Mouse (Mus musculus): ENCODE data around the gene Adat1. TPM values are rescaled to one million over a fixed set of nuclear protein-coding genes. Genes with fewer than 3 reads are reported as not detected.
"Not testable (repeated sequence)": the region's sequence is repeated elsewhere in the genome, so short reads cannot be mapped to it uniquely, and the experiment has no call there.

Adat1 gene
- polyA plus RNA-seq, 1 experiment from 2014 or later, result 12.2 TPM

DNA sequence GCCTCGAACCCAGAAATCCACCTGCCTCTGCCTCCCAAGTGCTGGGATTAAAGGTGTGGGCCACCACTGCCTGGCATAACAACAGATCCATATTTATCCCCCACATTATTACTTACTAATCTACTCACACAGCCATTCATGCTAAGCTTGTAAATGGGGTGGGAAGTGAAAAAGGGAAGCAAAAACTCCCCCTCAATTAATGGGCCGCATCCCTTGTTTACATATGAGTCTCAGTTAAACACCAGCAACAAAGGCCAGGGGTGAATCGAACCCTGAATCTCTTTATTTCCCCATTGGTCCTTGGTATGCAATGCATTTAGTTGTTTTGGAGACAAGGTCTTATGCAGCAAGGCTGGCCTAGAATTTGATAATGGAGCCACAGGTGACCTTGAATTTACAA lies 41.3 kb downstream of the Adat1 start:
- no peak overlapping the region for H3K4me3 ChIP-seq
- ATAC-seq (ENCODE audit: low FRiP score), result no peak
- H3K36me3 ChIP-seq, result peaks cover 71% of the 10 kb centered on the region
- H3K27ac ChIP-seq, result no peak overlapping the region
- H3K9ac ChIP-seq, result no peak overlapping the region
- H3K4me2 ChIP-seq (replicated peaks), result no peak overlapping the region
- H3K9me3 ChIP-seq (replicated peaks), result no peaks in the 10 kb centered on the region
- 91% methylated on average over 3 of the region's 3 CpGs for WGBS
- no peaks in the 10 kb centered on the region for H3K27me3 ChIP-seq
- H3K4me1 ChIP-seq, result no peaks in the 10 kb centered on the region

DNA sequence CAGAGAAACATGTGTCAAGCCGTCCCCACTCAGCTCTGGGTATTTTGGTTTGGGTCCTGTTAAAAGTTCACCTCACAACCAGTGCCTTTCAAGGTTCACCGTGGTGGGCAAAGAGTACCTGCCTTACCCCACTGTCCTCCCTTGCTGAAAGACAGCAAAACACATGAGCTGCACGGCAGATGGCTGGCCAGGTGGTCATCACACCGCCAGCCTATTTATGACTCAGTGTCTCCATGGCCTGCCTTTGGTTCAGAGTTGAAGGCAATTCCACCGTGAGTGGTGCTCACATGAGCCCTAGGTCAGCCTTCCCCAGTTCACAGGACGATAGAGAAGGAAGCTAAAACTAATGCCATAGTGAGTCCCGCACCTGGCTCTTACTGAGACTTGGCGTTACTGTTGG lies 44.1 kb downstream of the Adat1 start:
- H3K36me3 ChIP-seq, result peaks cover 71% of the 10 kb centered on the region
- no peak for ATAC-seq (ENCODE audit: low FRiP score)
- H3K9me3 ChIP-seq (replicated peaks), result no peaks in the 10 kb centered on the region
- H3K4me1 ChIP-seq, result no peaks in the 10 kb centered on the region
- H3K4me2 ChIP-seq (replicated peaks), result no peak overlapping the region
- H3K27ac ChIP-seq, result no peak overlapping the region
- H3K9ac ChIP-seq, result no peak overlapping the region
- WGBS, result 94% methylated on average over 8 of the region's 8 CpGs
- no peaks in the 10 kb centered on the region for H3K27me3 ChIP-seq
- H3K4me3 ChIP-seq, result no peak overlapping the region

DNA sequence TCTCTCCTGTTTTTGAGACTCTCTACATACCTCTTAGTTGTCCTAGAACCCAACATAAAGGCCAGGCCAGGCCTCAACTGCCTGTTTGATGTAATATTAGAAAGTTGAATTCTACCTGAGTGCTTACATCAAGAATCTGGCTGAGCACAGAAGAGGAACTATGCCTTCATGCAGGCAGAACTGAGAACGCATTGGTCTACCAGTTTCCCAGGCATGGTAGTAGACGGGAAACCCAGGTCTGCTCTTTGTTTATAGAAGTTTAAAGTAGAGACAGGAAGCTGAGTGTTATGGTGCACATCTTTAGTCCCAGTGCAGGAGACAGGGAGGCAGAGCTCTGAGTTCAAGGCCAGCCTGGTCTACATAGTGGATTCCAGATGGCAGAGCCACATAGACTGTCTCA lies 45.0 kb downstream of the Adat1 start:
- Histone ChIP-seq H3K4me3 (no peak overlapping the region), H3K27ac (no peak overlapping the region), H3K4me2 (replicated peaks) (no peak overlapping the region), H3K36me3 (peaks cover 70% of the 10 kb centered on the region), H3K9me3 (replicated peaks) (no peaks in the 10 kb centered on the region), H3K27me3 (no peaks in the 10 kb centered on the region), H3K4me1 (peaks cover 1% of the 10 kb centered on the region), H3K9ac (no peak overlapping the region)
- WGBS, result 86% methylated on average over 2 of the region's 2 CpGs
- ATAC-seq (ENCODE audit: low FRiP score), result no peak

DNA sequence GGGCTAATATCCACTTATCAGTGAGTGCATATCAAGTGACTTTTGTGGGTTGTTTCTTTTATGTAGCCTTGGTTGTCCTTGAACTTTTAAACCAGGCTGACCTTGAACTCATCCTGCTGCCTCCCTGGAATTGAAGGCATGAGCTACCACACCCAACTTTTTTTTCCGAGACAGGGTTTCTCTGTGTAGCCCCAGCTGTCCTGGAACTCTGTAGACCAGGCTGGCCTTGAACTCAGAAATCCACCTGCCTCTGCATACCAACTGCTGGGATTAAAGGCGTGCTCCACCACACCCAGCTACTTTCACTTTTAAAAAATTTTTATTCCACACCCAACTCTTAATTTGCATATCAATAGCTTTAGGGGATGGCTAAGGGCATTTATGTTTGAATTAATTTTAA lies 48.6 kb downstream of the Adat1 start:
- H3K4me3 ChIP-seq, result no peak overlapping the region
- 84% methylated on average over 2 of the region's 2 CpGs for WGBS
- no peak overlapping the region for H3K9ac ChIP-seq
- peaks cover 18% of the 10 kb centered on the region for H3K4me1 ChIP-seq
- no peak overlapping the region for H3K4me2 ChIP-seq (replicated peaks)
- H3K27me3 ChIP-seq, result no peaks in the 10 kb centered on the region
- no peaks in the 10 kb centered on the region for H3K9me3 ChIP-seq (replicated peaks)
- H3K36me3 ChIP-seq, result peaks cover 55% of the 10 kb centered on the region
- no peak for ATAC-seq (ENCODE audit: low FRiP score)
- H3K27ac ChIP-seq, result no peak overlapping the region

DNA sequence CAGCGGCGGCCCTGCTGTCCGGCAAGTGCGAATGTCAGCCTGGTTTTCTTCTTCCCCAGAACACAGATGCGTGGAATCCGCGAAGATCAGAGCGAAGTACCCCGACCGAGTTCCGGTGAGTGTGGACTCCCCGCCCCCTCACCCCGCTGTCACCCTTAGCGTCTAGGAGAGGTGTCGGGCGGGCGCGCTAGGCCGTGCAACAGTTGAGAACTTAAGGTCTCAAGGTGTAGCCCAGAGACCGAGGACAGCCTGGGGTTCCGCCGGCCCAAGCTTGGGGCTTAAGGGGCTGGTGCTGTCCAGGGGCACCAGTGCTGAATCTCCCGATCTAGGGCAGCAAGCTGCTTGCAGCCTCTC lies 51.0 kb downstream of the Adat1 start:
- H3K4me1 ChIP-seq, result peaks cover 18% of the 10 kb centered on the region
- peak overlapping the region; percentile 68 for H3K27ac ChIP-seq
- H3K4me2 ChIP-seq (replicated peaks), result peak overlapping the region; percentile 99
- no peaks in the 10 kb centered on the region for H3K27me3 ChIP-seq
- H3K36me3 ChIP-seq, result peaks cover 34% of the 10 kb centered on the region
- H3K9me3 ChIP-seq (replicated peaks), result no peaks in the 10 kb centered on the region
- peak overlapping the region; percentile 90 for H3K9ac ChIP-seq
- under 1% methylated on average over 23 of the region's 23 CpGs for WGBS
- peak; percentile 6; the same call in 1 of the 2 replicates for ATAC-seq (ENCODE audit: low FRiP score)
- H3K4me3 ChIP-seq, result peak overlapping the region; percentile 85

DNA sequence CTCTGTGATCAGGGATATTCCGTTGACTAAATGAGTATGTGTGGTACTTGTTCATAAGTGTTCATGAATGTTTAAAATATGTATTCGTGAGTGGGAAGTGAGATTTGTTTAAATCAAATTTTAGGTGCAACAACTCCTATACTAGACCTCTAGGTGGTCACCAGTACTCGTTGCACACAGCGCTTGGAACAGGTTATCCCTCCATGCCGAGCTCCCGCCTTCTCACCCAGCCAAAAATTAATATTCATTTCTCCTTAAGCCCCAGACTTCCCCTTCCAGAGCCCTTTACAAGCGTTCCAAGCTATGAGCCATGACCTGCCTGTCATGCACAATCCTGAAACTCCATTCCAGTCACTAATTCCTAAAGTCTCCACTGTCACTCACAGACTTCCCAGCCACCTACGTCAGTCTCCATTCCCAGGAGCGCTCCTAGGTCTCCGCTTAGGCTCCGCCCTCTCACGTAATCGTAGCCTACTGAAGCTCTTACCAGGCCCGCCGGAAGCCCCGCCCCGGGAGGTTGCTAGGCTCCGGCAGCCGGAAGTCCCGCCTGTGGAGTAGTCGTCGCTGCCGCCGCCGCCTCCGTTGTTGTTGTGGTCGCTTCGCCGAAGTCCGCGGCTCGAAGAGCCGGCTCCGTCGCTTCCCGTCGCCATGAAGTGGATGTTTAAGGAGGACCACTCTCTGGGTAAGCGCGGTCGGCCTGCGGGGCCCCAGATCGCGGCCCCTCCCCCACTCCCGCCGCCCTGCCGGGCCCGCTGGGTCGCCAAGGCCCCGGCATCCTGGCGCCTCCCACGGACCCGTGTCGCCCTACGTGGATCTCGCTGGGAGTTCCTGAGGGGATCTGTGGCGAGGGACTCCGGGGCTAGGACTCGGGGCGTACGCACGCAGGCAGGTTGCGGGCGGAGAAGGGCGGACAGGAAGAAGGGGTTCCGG lies 51.7 kb downstream of the Adat1 start, which contains the start of gene Gabarapl2:
Gabarapl2 (plus strand) TSS at position 533 of the 930 bp plus-strand sequence.
- under 1% methylated on average over 65 of the region's 65 CpGs for WGBS
- peak within 1 kb of the TSS; percentile 99 for H3K4me2 ChIP-seq (replicated peaks)
- peak within 1 kb of the TSS; percentile 68 for H3K27ac ChIP-seq
- peak within 1 kb of the TSS; percentile 90 for H3K9ac ChIP-seq
- H3K9me3 ChIP-seq (replicated peaks), result no peaks in the 10 kb centered on the region
- peak within 1 kb of the TSS; percentile 85 for H3K4me3 ChIP-seq
- H3K27me3 ChIP-seq, result no peaks in the 10 kb centered on the region
- H3K4me1 ChIP-seq, result peaks cover 18% of the 10 kb centered on the region
- peak; percentile 98 for ATAC-seq (ENCODE audit: low FRiP score)
- peaks cover 27% of the 10 kb centered on the region for H3K36me3 ChIP-seq

DNA sequence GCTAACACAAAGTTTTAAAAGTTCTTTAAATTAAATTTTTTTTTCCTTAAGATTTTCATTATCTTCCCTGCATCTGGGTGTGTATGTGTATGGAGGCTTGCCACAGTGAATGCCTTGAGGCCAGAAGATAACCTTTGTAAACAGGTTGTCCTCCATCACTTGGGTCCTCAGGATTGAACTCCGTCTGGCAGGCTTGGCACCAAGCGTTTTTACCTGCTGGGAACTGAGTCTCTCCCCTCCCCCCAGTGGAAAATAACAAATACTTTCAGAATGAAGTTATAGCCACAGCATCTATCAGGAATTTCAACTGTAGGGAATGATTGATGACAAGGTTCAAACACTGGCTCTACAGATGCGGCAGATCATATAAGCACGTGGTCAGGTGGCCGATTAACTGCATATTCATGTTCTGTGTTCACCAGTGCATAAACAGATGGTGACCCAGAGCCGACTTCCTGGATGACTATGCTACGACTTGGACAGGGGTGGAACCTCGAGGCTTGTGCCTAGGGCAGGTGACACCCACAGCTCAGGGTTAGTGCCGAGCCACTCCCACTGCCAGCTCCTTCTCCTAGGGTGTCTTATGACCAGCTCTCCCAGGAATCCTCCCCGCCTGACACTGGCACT lies 52.5 kb downstream of the Adat1 start:
- peak; percentile 76 for ATAC-seq (ENCODE audit: low FRiP score)
- Histone ChIP-seq H3K9ac (peak overlapping the region; percentile 41; the same call in 1 of the 2 replicates), H3K9me3 (replicated peaks) (no peaks in the 10 kb centered on the region), H3K27ac (0 out of 2 replicates have a peak overlapping the region, but pooled peaks have one; percentile 13), H3K27me3 (no peaks in the 10 kb centered on the region), H3K4me2 (replicated peaks) (peak overlapping the region; percentile 99), H3K36me3 (peaks cover 21% of the 10 kb centered on the region), H3K4me3 (peak overlapping the region; percentile 85), H3K4me1 (peaks cover 18% of the 10 kb centered on the region)
- WGBS, result 14% methylated on average over 10 of the region's 10 CpGs

DNA sequence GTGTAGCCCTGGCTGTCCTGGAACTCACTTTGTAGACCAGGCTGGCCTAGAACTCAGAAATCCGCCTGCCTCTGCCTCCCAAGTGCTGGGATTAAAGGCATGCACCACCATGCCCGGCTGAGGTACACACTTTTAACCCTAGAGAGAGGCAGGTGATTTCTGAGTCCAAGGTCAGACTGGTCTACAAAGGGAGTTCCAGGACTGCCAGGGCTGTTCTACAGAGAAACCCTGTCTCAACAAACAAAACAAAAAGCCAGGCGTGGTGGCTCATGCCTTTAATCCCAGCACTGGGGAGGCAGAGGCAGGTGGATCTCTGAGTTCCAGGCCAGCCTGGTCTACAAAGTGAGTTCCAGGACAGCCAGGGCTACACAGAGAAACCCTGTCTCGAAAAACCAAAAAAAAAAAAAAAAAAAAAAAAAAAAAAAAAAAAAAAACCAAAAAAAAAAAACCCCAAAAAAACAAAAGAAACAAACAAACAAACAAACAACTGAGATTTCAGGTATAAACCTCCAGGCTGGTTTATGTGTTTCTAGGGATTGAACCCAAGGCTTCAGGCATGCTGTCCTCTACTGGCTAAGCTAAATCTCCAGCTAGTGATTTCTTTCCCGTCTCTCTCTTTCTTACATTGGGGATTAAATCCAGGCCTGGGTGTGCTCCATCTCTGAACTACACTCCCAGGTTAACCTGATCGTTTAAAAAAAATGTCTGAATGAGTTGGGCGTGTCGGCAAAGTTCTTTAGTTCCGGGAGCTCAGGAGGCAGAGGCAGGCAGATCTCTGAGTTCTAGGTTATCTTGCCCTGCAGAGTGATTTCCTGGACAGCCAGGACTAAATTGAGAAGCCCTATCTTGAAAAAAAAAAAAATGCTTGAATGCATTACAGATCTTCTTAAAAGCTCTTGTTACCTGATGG lies 53.8 kb downstream of the Adat1 start:
- not testable (repeated sequence) for H3K4me3 ChIP-seq
- WGBS, result 86% methylated on average over 9 of the region's 9 CpGs

DNA sequence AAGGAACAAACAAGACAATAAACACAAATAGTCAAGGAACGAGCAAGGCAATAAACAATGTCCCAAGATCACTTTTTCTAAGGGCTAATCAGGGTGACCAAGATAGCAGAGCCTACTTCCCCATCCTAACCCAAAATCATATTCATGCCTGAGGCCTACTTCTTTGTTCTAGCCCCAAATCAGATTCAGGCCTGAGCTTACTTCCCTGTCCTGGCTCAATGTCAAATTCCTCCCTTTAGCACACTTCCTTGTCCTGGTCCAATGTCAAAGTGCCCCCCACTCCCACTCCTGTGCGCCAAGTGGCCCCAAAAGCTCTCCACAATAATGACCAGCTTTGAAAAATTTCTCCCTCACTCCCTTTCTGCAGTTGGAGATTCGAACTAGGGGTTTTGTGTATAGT lies 54.9 kb downstream of the Adat1 start:
- no peak overlapping the region for H3K27ac ChIP-seq
- peaks cover 28% of the 10 kb centered on the region for H3K4me1 ChIP-seq
- H3K4me2 ChIP-seq (replicated peaks), result no peak overlapping the region
- ATAC-seq (ENCODE audit: low FRiP score), result no peak
- no peak overlapping the region for H3K9ac ChIP-seq
- WGBS, result 72% methylated on average over 3 of the region's 3 CpGs
- 0 out of 2 replicates have a peak, but pooled peaks cover 2% of the 10 kb centered on the region for H3K36me3 ChIP-seq
- no peak overlapping the region for H3K4me3 ChIP-seq
- no peaks in the 10 kb centered on the region for H3K27me3 ChIP-seq
- H3K9me3 ChIP-seq (replicated peaks), result no peaks in the 10 kb centered on the region

More for the DNA sequence above, 53.8 kb downstream of the Adat1 start:
- ATAC-seq (ENCODE audit: low FRiP score); H3K27ac ChIP-seq; H3K4me2 ChIP-seq (replicated peaks); H3K9ac ChIP-seq; H3K27me3 ChIP-seq; H3K36me3 ChIP-seq; H3K9me3 ChIP-seq (replicated peaks): not testable (repeated sequence)
- H3K4me1 ChIP-seq, result peaks cover 21% of the 10 kb centered on the region

DNA sequence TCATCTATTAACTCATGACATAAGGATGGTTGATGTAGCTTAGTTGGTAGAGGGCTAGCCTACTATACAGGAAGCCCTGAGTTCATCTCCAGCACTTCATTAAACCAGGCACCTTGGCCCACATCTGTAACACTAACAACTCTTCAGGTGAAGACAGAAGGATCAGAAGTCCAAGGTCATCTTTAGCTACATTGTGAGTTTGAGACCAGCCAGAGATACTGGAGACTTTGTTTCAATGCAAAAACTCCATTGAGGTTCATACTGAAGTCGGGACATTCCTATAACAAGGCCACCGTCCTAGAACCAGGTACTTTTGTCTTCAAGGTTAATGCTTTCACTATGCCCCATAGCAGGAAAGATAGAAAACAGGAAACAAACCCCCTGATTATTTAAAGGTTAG lies 57.9 kb downstream of the Adat1 start:
- no peak overlapping the region for H3K9ac ChIP-seq
- peaks cover 12% of the 10 kb centered on the region for H3K4me1 ChIP-seq
- 89% methylated on average over 2 of the region's 2 CpGs for WGBS
- H3K9me3 ChIP-seq (replicated peaks), result no peaks in the 10 kb centered on the region
- peak; percentile 18; the same call in 1 of the 2 replicates for ATAC-seq (ENCODE audit: low FRiP score)
- H3K36me3 ChIP-seq, result 0 out of 2 replicates have a peak, but pooled peaks cover 4% of the 10 kb centered on the region
- no peak overlapping the region for H3K4me3 ChIP-seq
- peak overlapping the region; percentile 30; the same call in 1 of the 2 replicates for H3K27ac ChIP-seq
- H3K27me3 ChIP-seq, result no peaks in the 10 kb centered on the region
- H3K4me2 ChIP-seq (replicated peaks), result peak overlapping the region; percentile 90

DNA sequence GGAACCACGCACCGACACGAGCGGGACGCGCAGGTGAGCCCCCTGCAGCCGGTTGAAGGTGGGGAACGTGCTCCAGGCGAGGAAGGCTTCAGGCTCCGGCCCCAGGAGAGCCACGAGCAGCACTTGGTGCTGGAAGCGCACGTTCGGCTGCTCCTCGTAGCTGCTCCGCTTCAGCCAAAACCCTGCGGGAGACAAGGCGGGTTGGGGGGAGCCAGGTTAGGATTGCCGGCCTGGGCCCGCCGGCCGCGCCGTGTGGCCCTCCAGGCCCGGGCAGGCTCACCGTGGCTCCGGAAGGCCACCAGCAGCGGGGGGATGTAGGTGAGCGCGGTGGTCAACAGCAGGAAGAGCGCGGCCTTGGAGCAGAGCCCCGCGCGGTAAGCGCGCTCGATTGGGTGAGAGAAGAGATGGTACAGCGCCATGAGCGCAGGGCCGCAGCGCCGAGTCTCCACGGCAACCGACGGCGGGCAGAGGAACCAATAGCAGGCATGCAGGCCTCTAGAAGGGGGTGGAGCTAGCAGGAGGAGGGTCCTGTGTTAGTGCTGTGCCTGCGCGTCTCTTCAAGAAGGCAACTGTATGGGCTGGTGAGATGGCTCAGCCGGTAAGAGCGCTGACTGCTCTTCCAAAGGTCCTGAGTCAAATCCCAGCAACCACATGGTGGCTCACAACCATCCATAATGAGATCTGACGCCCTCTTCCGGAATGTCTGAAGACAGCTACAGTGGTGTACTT lies 58.6 kb downstream of the Adat1 start, which contains the start of gene Tmem231:
Tmem231 (minus strand) TSS at position 534 of the 729 bp plus-strand sequence.
- Histone ChIP-seq H3K27ac (peak within 1 kb of the TSS; percentile 92), H3K4me2 (replicated peaks) (peak within 1 kb of the TSS; percentile 90), H3K9ac (peak within 1 kb of the TSS; percentile 80), H3K36me3 (0 out of 2 replicates have a peak, but pooled peaks cover 4% of the 10 kb centered on the region), H3K27me3 (no peaks in the 10 kb centered on the region), H3K4me3 (peak within 1 kb of the TSS; percentile 77), H3K9me3 (replicated peaks) (no peaks in the 10 kb centered on the region), H3K4me1 (peaks cover 12% of the 10 kb centered on the region)
- peak; percentile 99 for ATAC-seq (ENCODE audit: low FRiP score)
- 1% methylated on average over 53 of the region's 53 CpGs for WGBS

All from hindbrain, embryonic 12.5 days (tissue).